ENCODE assay signal across 24 mouse cellular contexts in the genomic region with DNA sequence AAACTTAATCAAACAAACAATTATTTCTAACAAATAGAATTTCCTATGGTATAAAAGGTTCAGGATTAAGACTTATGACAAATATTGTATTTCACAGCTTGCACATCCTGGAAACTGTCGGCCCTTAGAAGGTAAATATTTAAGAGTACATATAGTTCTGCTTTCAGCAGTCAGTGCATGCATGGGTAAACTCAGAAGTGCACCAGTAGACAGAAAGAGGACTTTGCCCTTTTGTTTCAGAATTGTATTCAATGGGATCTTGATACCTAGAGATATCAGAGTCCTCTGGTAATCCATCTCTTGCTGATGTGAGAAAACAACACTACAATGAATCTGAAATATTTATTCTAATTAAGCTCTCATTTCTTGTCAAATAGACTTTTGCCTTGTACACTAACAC. TPM values are rescaled to one million over a fixed set of nuclear protein-coding genes. Genes with fewer than 3 reads are reported as not detected.
DNase-seq lines count a peak whose midpoint lies in the region; ATAC-seq and TF ChIP-seq lines count a peak whose summit lies in the region.
"Had no signal": no experiment of that assay in that cellular context is flagged by ENCODE, and none has a peak within 500 bp of the region (broad histone marks: within the 10 kb centered on the region; RNA-seq: fewer than 3 reads in every experiment).

No protein-coding gene starts in this region.

- H3K27ac ChIP-seq in intestine, embryonic 16.5 days (ENCODE audit: low read length) = no peak overlapping the region
- H3K27ac ChIP-seq in intestine, embryonic 15.5 days = no peak overlapping the region
- H3K27ac ChIP-seq in liver, postnatal 0 days (ENCODE audit: low read depth) = no peak overlapping the region
- no peak overlapping the region for H3K27ac ChIP-seq in liver, embryonic 11.5 days (ENCODE audit: low read depth, low read length)
- H3K27ac ChIP-seq in stomach, embryonic 15.5 days = no peak overlapping the region
- H3K27ac ChIP-seq in stomach, postnatal 0 days (replicated peaks) = no peak overlapping the region
- no peak overlapping the region for H3K27ac ChIP-seq in kidney, embryonic 15.5 days
- H3K27ac ChIP-seq: embryonic facial prominence, embryonic 13.5 days; embryonic facial prominence, embryonic 15.5 days; forebrain, embryonic 10.5 days; forebrain, embryonic 12.5 days had no signal

- no peak overlapping the region for H3K4me3 ChIP-seq in intestine, embryonic 16.5 days (ENCODE audit: low read length)
- H3K4me3 ChIP-seq in intestine, embryonic 15.5 days (replicated peaks) = no peak overlapping the region
- no peak overlapping the region for H3K4me3 ChIP-seq in liver, postnatal 0 days (ENCODE audit: low read depth, low read length)
- H3K4me3 ChIP-seq in liver, embryonic 11.5 days (ENCODE audit: low read depth, low read length) = no peak overlapping the region
- no peak overlapping the region for H3K4me3 ChIP-seq in stomach, embryonic 15.5 days (replicated peaks)
- H3K4me3 ChIP-seq in stomach, postnatal 0 days (ENCODE audit: low read depth, low read length) = no peak overlapping the region
- H3K4me3 ChIP-seq in kidney, embryonic 15.5 days (replicated peaks) = no peak overlapping the region
- H3K4me3 ChIP-seq: embryonic facial prominence, embryonic 13.5 days; embryonic facial prominence, embryonic 15.5 days; erythroblast, embryonic 14.5 days; forebrain, embryonic 10.5 days; forebrain, embryonic 12.5 days had no signal

- ATAC-seq in intestine, embryonic 16.5 days = 0 out of 2 replicates have a peak, but pooled peaks have one; percentile 28
- no peak for ATAC-seq in intestine, embryonic 15.5 days
- ATAC-seq in liver, postnatal 0 days = peak; percentile 70
- ATAC-seq in liver, embryonic 11.5 days (replicated peaks; ENCODE audit: low FRiP score) = no peak
- peak; percentile 70; the same call in 1 of the 2 replicates for ATAC-seq in stomach, embryonic 15.5 days (ENCODE audit: insufficient read depth, low FRiP score, low read depth)
- peak; percentile 96 for ATAC-seq in stomach, postnatal 0 days (ENCODE audit: low FRiP score, low TSS enrichment)
- ATAC-seq in kidney, embryonic 15.5 days (replicated peaks; ENCODE audit: low FRiP score) = no peak
- ATAC-seq: forebrain, embryonic 14.5 days had no signal

- no peak overlapping the region for H3K9ac ChIP-seq in intestine, embryonic 16.5 days (ENCODE audit: low read depth, low read length)
- H3K9ac ChIP-seq in intestine, embryonic 15.5 days = no peak overlapping the region
- no peak overlapping the region for H3K9ac ChIP-seq in liver, postnatal 0 days (replicated peaks)
- H3K9ac ChIP-seq in liver, embryonic 11.5 days (ENCODE audit: low read depth, low read length) = no peak overlapping the region
- no peak overlapping the region for H3K9ac ChIP-seq in stomach, embryonic 15.5 days
- no peak overlapping the region for H3K9ac ChIP-seq in stomach, postnatal 0 days (ENCODE audit: low read length)
- no peak overlapping the region for H3K9ac ChIP-seq in kidney, embryonic 15.5 days
- H3K9ac ChIP-seq: embryonic facial prominence, embryonic 13.5 days; embryonic facial prominence, embryonic 15.5 days; forebrain, embryonic 12.5 days had no signal

- H3K36me3 ChIP-seq in intestine, embryonic 16.5 days (ENCODE audit: control insufficient read depth, insufficient read depth, low read length) = no peaks in the 10 kb centered on the region
- no peaks in the 10 kb centered on the region for H3K36me3 ChIP-seq in intestine, embryonic 15.5 days
- no peaks in the 10 kb centered on the region for H3K36me3 ChIP-seq in liver, postnatal 0 days (replicated peaks; ENCODE audit: insufficient read depth, low read length)
- H3K36me3 ChIP-seq in liver, embryonic 11.5 days (ENCODE audit: control insufficient read depth, insufficient read depth, low read length) = no peaks in the 10 kb centered on the region
- H3K36me3 ChIP-seq in stomach, embryonic 15.5 days = no peaks in the 10 kb centered on the region
- no peaks in the 10 kb centered on the region for H3K36me3 ChIP-seq in stomach, postnatal 0 days (ENCODE audit: control insufficient read depth, insufficient read depth, low read length)
- H3K36me3 ChIP-seq in kidney, embryonic 15.5 days = no peaks in the 10 kb centered on the region
- H3K36me3 ChIP-seq: embryonic facial prominence, embryonic 13.5 days; embryonic facial prominence, embryonic 15.5 days; forebrain, embryonic 10.5 days; forebrain, embryonic 12.5 days had no signal

- H3K27me3 ChIP-seq in intestine, embryonic 16.5 days (replicated peaks; ENCODE audit: control insufficient read depth, insufficient read depth, low read length) = no peaks in the 10 kb centered on the region
- H3K27me3 ChIP-seq in intestine, embryonic 15.5 days (replicated peaks) = no peaks in the 10 kb centered on the region
- H3K27me3 ChIP-seq in liver, postnatal 0 days (ENCODE audit: insufficient read depth, low read length) = no peaks in the 10 kb centered on the region
- no peaks in the 10 kb centered on the region for H3K27me3 ChIP-seq in liver, embryonic 11.5 days (replicated peaks; ENCODE audit: control insufficient read depth, insufficient read depth, low read length)
- no peaks in the 10 kb centered on the region for H3K27me3 ChIP-seq in stomach, embryonic 15.5 days (replicated peaks)
- H3K27me3 ChIP-seq in stomach, postnatal 0 days (ENCODE audit: control insufficient read depth, insufficient read depth, low read length) = no peaks in the 10 kb centered on the region
- H3K27me3 ChIP-seq in kidney, embryonic 15.5 days = no peaks in the 10 kb centered on the region
- H3K27me3 ChIP-seq: embryonic facial prominence, embryonic 13.5 days; embryonic facial prominence, embryonic 15.5 days; forebrain, embryonic 12.5 days had no signal

- no peaks in the 10 kb centered on the region for H3K9me3 ChIP-seq in intestine, embryonic 16.5 days (ENCODE audit: control insufficient read depth, low read length)
- H3K9me3 ChIP-seq in intestine, embryonic 15.5 days = no peaks in the 10 kb centered on the region
- no peaks in the 10 kb centered on the region for H3K9me3 ChIP-seq in liver, postnatal 0 days (ENCODE audit: low read length)
- no peaks in the 10 kb centered on the region for H3K9me3 ChIP-seq in liver, embryonic 11.5 days (ENCODE audit: control insufficient read depth, low read length)
- no peaks in the 10 kb centered on the region for H3K9me3 ChIP-seq in stomach, embryonic 15.5 days
- H3K9me3 ChIP-seq in stomach, postnatal 0 days (ENCODE audit: control insufficient read depth, low read length) = no peaks in the 10 kb centered on the region
- no peaks in the 10 kb centered on the region for H3K9me3 ChIP-seq in kidney, embryonic 15.5 days (replicated peaks)
- H3K9me3 ChIP-seq: embryonic facial prominence, embryonic 13.5 days; embryonic facial prominence, embryonic 15.5 days; forebrain, embryonic 10.5 days; forebrain, embryonic 12.5 days had no signal

- H3K4me2 ChIP-seq in intestine, embryonic 16.5 days (ENCODE audit: low read depth, low read length) = no peak overlapping the region
- no peak overlapping the region for H3K4me2 ChIP-seq in intestine, embryonic 15.5 days (replicated peaks)
- no peak overlapping the region for H3K4me2 ChIP-seq in liver, postnatal 0 days (ENCODE audit: low read depth, low read length)
- no peak overlapping the region for H3K4me2 ChIP-seq in liver, embryonic 11.5 days
- no peak overlapping the region for H3K4me2 ChIP-seq in stomach, embryonic 15.5 days
- no peak overlapping the region for H3K4me2 ChIP-seq in stomach, postnatal 0 days (replicated peaks; ENCODE audit: low read depth)
- H3K4me2 ChIP-seq in kidney, embryonic 15.5 days = no peak overlapping the region
- H3K4me2 ChIP-seq: embryonic facial prominence, embryonic 13.5 days; embryonic facial prominence, embryonic 15.5 days; forebrain, embryonic 12.5 days had no signal

- no peak for TF ChIP-seq CTCF in liver, postnatal 0 days (IDR thresholded peaks at IDR 0.05; ENCODE audit: low read depth)
- TF ChIP-seq CTCF in stomach, postnatal 0 days (IDR thresholded peaks at IDR 0.05; ENCODE audit: low read depth) = no peak

- no peaks in the 10 kb centered on the region for H3K4me1 ChIP-seq in intestine, embryonic 16.5 days (ENCODE audit: control insufficient read depth, insufficient read depth, low read length)
- H3K4me1 ChIP-seq in intestine, embryonic 15.5 days (replicated peaks) = no peaks in the 10 kb centered on the region
- H3K4me1 ChIP-seq in liver, postnatal 0 days (ENCODE audit: insufficient read depth) = no peaks in the 10 kb centered on the region
- H3K4me1 ChIP-seq in liver, embryonic 11.5 days (replicated peaks; ENCODE audit: control insufficient read depth, insufficient read depth, low read length) = no peaks in the 10 kb centered on the region
- no peaks in the 10 kb centered on the region for H3K4me1 ChIP-seq in stomach, embryonic 15.5 days
- H3K4me1 ChIP-seq in stomach, postnatal 0 days (replicated peaks; ENCODE audit: control insufficient read depth, insufficient read depth) = no peaks in the 10 kb centered on the region
- no peaks in the 10 kb centered on the region for H3K4me1 ChIP-seq in kidney, embryonic 15.5 days
- H3K4me1 ChIP-seq: embryonic facial prominence, embryonic 13.5 days; embryonic facial prominence, embryonic 15.5 days; forebrain, embryonic 10.5 days; forebrain, embryonic 12.5 days had no signal

- no peak for DNase-seq in liver, postnatal 0 days
- DNase-seq in liver, embryonic 11.5 days (ENCODE audit: low spot score) = no peak
- DNase-seq in stomach, postnatal 0 days (ENCODE audit: low spot score) = no peak
- no peak for DNase-seq in B cell, adult 2 months
- DNase-seq: adrenal gland, adult 2 months; adrenal gland, postnatal 10 days; adrenal gland, postnatal 25 days; cerebellum, adult 11 months; cerebellum, adult 18-20 months; cerebellum, adult 8-10 months; cerebellum, adult 9-11 months; cerebellum, postnatal 14 days; cerebellum, postnatal 36 days; embryo, embryonic 11 days had no signal

- WGBS in intestine, embryonic 16.5 days = 39% methylated on average over 1 of the region's 1 CpGs
- WGBS in intestine, embryonic 15.5 days = 44% methylated on average over 1 of the region's 1 CpGs
- WGBS in liver, postnatal 0 days (ENCODE audit: insufficient replicate concordance) = 60% methylated on average over 1 of the region's 1 CpGs
- WGBS in liver, embryonic 11.5 days = 57% methylated on average over 1 of the region's 1 CpGs
- 46% methylated on average over 1 of the region's 1 CpGs for WGBS in stomach, embryonic 15.5 days
- 40% methylated on average over 1 of the region's 1 CpGs for WGBS in stomach, postnatal 0 days
- 67% methylated on average over 1 of the region's 1 CpGs for WGBS in kidney, embryonic 15.5 days

- TF ChIP-seq EP300 in liver, postnatal 0 days (IDR thresholded peaks at IDR 0.05; ENCODE audit: low read depth) = 0 out of 2 replicates have a peak, but pooled peaks have one; percentile 11
- TF ChIP-seq EP300 in stomach, postnatal 0 days (optimal IDR thresholded peaks at IDR 0.05) = no peak

RNA-seq across cellular contexts. Expression of a gene that starts 54.0 kb away (rescaled TPM):
- polyA plus RNA-seq in intestine, embryonic 16.5 days (2015; fragmentation: Nextera tagmentation; extraction: Ambion mirVana) = 3.5 and 3.6 TPM in 2 replicates
- polyA plus RNA-seq in intestine, embryonic 15.5 days (2015; fragmentation: Nextera tagmentation; extraction: Ambion mirVana) = 2.4 and 2.6 TPM in 2 replicates
- polyA plus RNA-seq in liver, postnatal 0 days (2015; fragmentation: Nextera tagmentation; extraction: Ambion mirVana) = 9.7 and 10.0 TPM in 2 replicates
- 2.1 and 2.4 TPM in 2 replicates for polyA plus RNA-seq in liver, embryonic 11.5 days (2014; fragmentation: Nextera tagmentation; extraction: Ambion mirVana)
- polyA plus RNA-seq in stomach, embryonic 15.5 days (2015; fragmentation: Nextera tagmentation; extraction: Ambion mirVana) = 2.6 and 3.5 TPM in 2 replicates
- polyA plus RNA-seq in stomach, postnatal 0 days (2015; fragmentation: Nextera tagmentation; extraction: Ambion mirVana) = 14.6 and 18.9 TPM in 2 replicates
- polyA plus RNA-seq in kidney, embryonic 15.5 days (2015; fragmentation: Nextera tagmentation; extraction: Ambion mirVana) = 2.7 and 3.7 TPM in 2 replicates
- polyA plus RNA-seq: erythroblast, embryonic 14.5 days had no signal

Comparison
In these comparisons a context has a peak if more than half of its experiments do, and no peak if none do; other contexts are left out.
1. ATAC-seq: peak in intestine, embryonic 16.5 days (single experiment), liver, postnatal 0 days (single experiment), stomach, embryonic 15.5 days (single experiment) and stomach, postnatal 0 days (single experiment); none in intestine, embryonic 15.5 days (single experiment), liver, embryonic 11.5 days (single experiment) and kidney, embryonic 15.5 days (single experiment).